Mouse (Mus musculus): ENCODE results near the gene Tcl1b2.

GRCm38 (mm10) chr12:105125362-105125761 lies 20.5 kb upstream of the Tcl1b2 start:
- no peak for TF ChIP-seq CTCF (IDR thresholded peaks at IDR 0.05; ENCODE audit: borderline replicate concordance, insufficient read depth, low read depth, low read length)
- TF ChIP-seq POLR2A (IDR thresholded peaks at IDR 0.05; ENCODE audit: borderline replicate concordance, insufficient read depth, low read length) = no peak

Measured in cerebellum, adult 2 months (tissue).